Mouse (Mus musculus) liver, embryonic 14.5 days (tissue): ENCODE data around the gene Cyth1.

Experiments
- CTCF ChIP-seq: IDR thresholded peaks from 2 replicates; pipeline ENCODE4 v1.5.1; 2016; ENCODE audit warnings: antibody characterized with exemption, low read depth, control low read depth
- EP300 ChIP-seq: IDR thresholded peaks from 2 replicates; pipeline ENCODE4 v1.6.1; 2016; ENCODE audit warnings: antibody characterized with exemption, low read depth

GRCm38 (mm10) chr11:118248150-118249011 is at the start of gene Cyth1:
- TF ChIP-seq CTCF (no peak), EP300 (no peak)
